Mouse (Mus musculus): ENCODE data around the gene Sec11a.

GRCm38 (mm10) chr7:80995266-80996146 lies 47.9 kb upstream of the Sec11a start:
- TF ChIP-seq CTCF (IDR thresholded peaks at IDR 0.05; ENCODE audit: low read depth, low read length) (no peak), GATA1 (IDR thresholded peaks at IDR 0.05; ENCODE audit: borderline replicate concordance, low read length) (no peak)

All from G1E (cell line).